Mouse (Mus musculus) thymus, postnatal 4 days (tissue): Measurements from ENCODE around the gene Olfr894.
"Not testable (repeated sequence)": the region's sequence is repeated elsewhere in the genome, so short reads cannot be mapped to it uniquely, and the experiment has no call there.

ENCODE experiments used
- DNase-seq: peaks from one replicate; pipeline ENCODE4 v3.0.0; 2021

The Olfr894 gene

GRCm38 (mm10) chr9:38217755-38218154 is at the start of gene Olfr894:
Gene Olfr894, plus strand, starts transcription at chr9:38218055.
- no peak for DNase-seq

- DNase-seq, result not testable (repeated sequence)
Measured at GRCm38 (mm10) chr9:38168341-38168740, 49.5 kb upstream of the Olfr894 start.

GRCm38 (mm10) chr9:38180721-38181120 is 37.1 kb upstream of the Olfr894 start, which contains the start of gene Olfr891:
Gene Olfr891, minus strand, starts transcription at chr9:38180821.
- DNase-seq, result no peak

- DNase-seq, result no peak
Measured at GRCm38 (mm10) chr9:38208065-38208464, 9.8 kb upstream of the Olfr894 start, which contains the start of gene Olfr893. Gene Olfr893, plus strand, starts transcription at chr9:38208365.

GRCm38 (mm10) chr9:38252474-38252873 is 34.6 kb downstream of the Olfr894 start, which contains the start of gene Olfr143:
Gene Olfr143, plus strand, starts transcription at chr9:38252774.
- DNase-seq, result no peak

GRCm38 (mm10) chr9:38267551-38267950 is 49.7 kb downstream of the Olfr894 start, which contains the start of gene Olfr895:
Gene Olfr895, plus strand, starts transcription at chr9:38267851.
- no peak for DNase-seq
